Mouse (Mus musculus): ENCODE results near the gene Camkv.

Gene Camkv

GRCm38 (mm10) chr9:107986376-107986775 is 50.9 kb downstream of the Camkv start:
- DNase-seq (ENCODE audit: low spot score in 2 of 2), result peak; percentile 70

- DNase-seq (ENCODE audit: low spot score in 2 of 2), result no peak
Measured at GRCm38 (mm10) chr9:107987950-107988349, 52.5 kb downstream of the Camkv start.

GRCm38 (mm10) chr9:107992197-107992596 is 56.7 kb downstream of the Camkv start, which contains the start of gene Cdhr4:
TSS of gene Cdhr4 (plus strand) at chr9:107992497.
- DNase-seq (ENCODE audit: low spot score in 2 of 2), result no peak

GRCm38 (mm10) chr9:107993013-107993412 is 57.5 kb downstream of the Camkv start:
- no peak for DNase-seq (ENCODE audit: low spot score in 2 of 2)

GRCm38 (mm10) chr9:107994464-107994863 is 59.0 kb downstream of the Camkv start:
- no peak for DNase-seq (ENCODE audit: low spot score in 2 of 2)

GRCm38 (mm10) chr9:107995513-107995912 is 60.0 kb downstream of the Camkv start:
- no peak for DNase-seq (ENCODE audit: low spot score in 2 of 2)

GRCm38 (mm10) chr9:107996049-107996448 is 60.6 kb downstream of the Camkv start, which contains the start of gene Gm20662:
TSS of gene Gm20662 (plus strand) at chr9:107996349.
- DNase-seq (ENCODE audit: low spot score in 2 of 2), result no peak

Measured in frontal cortex, postnatal 36 days (tissue).